Mouse (Mus musculus) myocyte (in vitro differentiated cells): Measurements from ENCODE around the gene Gm525.
A peak's percentile ranks its signal among the peaks of the same experiment; 100 is the strongest.

Experiments
- CEBPB ChIP-seq: IDR thresholded peaks from 2 replicates; pipeline ENCODE4 v1.6.1; 2011; ENCODE audit warnings: mild to moderate bottlenecking, moderate library complexity; ENCODE audit not compliant: poor library complexity, insufficient read depth, severe bottlenecking
- E2F4 ChIP-seq: IDR thresholded peaks from one replicate; pipeline ENCODE4 v1.6.1; 2011; ENCODE audit warnings: mild to moderate bottlenecking, control low read depth, moderate library complexity; ENCODE audit not compliant: insufficient read depth
- MAX ChIP-seq: IDR thresholded peaks from one replicate; pipeline ENCODE4 v1.6.1; 2011; ENCODE audit warnings: low read depth, mild to moderate bottlenecking, control low read depth
- MYOD1 ChIP-seq, 3 experiments: IDR thresholded peaks; one replicate each; pipeline ENCODE4 v1.6.1; 2011; ENCODE audit warnings: control low read depth in 2 of 3, low read depth in 2 of 3, mild to moderate bottlenecking in 2 of 3, moderate library complexity in 1 of 3; ENCODE audit not compliant: insufficient read length in 2 of 3, control insufficient read depth in 1 of 3
- MYOG ChIP-seq, 3 experiments: IDR thresholded peaks; one replicate each; pipeline ENCODE4 v1.6.1; 2011; ENCODE audit warnings: control low read depth in 2 of 3, low read depth in 2 of 3, mild to moderate bottlenecking in 2 of 3; ENCODE audit not compliant: insufficient read length in 2 of 3, control insufficient read depth in 1 of 3, insufficient read depth in 1 of 3
- POLR2A ChIP-seq: IDR thresholded peaks from one replicate; pipeline ENCODE4 v1.6.1; 2011; ENCODE audit warnings: low read depth, mild to moderate bottlenecking, control low read depth, moderate library complexity; ENCODE audit not compliant: insufficient read length
- POLR2AphosphoS2 ChIP-seq: IDR thresholded peaks from one replicate; pipeline ENCODE4 v1.6.1; 2011; ENCODE audit warnings: low read depth, control low read depth; ENCODE audit not compliant: insufficient read length
- REST ChIP-seq: IDR thresholded peaks from one replicate; pipeline ENCODE4 v1.6.1; 2011; ENCODE audit warnings: mild to moderate bottlenecking, control low read depth, moderate library complexity; ENCODE audit not compliant: insufficient read depth, insufficient read length
- SRF ChIP-seq: IDR thresholded peaks from one replicate; pipeline ENCODE4 v1.6.1; 2011; ENCODE audit warnings: low read depth; ENCODE audit not compliant: control insufficient read depth, insufficient read length
- TCF12 ChIP-seq: IDR thresholded peaks from one replicate; pipeline ENCODE4 v1.6.1; 2011; ENCODE audit warnings: mild to moderate bottlenecking, control low read depth; ENCODE audit not compliant: poor library complexity, insufficient read depth, severe bottlenecking
- TCF3 ChIP-seq: IDR thresholded peaks from one replicate; pipeline ENCODE4 v1.6.1; 2011; ENCODE audit warnings: low read depth, control low read depth; ENCODE audit not compliant: insufficient read length
- USF1 ChIP-seq: IDR thresholded peaks from one replicate; pipeline ENCODE4 v1.6.1; 2011; ENCODE audit warnings: low read depth, mild to moderate bottlenecking, control low read depth, moderate library complexity

GRCm38 (mm10) chr11:89092714-89093113, 19.1 kb downstream of the Gm525 start:
- no peak for TF ChIP-seq MYOG (IDR thresholded peaks at IDR 0.05; ENCODE audit: control insufficient read depth in 1 of 3, insufficient read depth in 1 of 3, insufficient read length in 2 of 3, low read depth in 2 of 3)
- TF ChIP-seq POLR2A, result no peak
- TF ChIP-seq POLR2AphosphoS2, result no peak
- TF ChIP-seq TCF12, result no peak
- no peak for TF ChIP-seq MYOD1 (IDR thresholded peaks at IDR 0.05; ENCODE audit: control insufficient read depth in 1 of 3, insufficient read length in 2 of 3, low read depth in 2 of 3)
- TF ChIP-seq MAX, result no peak
- TF ChIP-seq USF1, result peak; percentile 27
- TF ChIP-seq SRF, result no peak
- TF ChIP-seq CEBPB, result no peak
- TF ChIP-seq E2F4, result no peak
- no peak for TF ChIP-seq REST
- no peak for TF ChIP-seq TCF3
